In the genomic region with DNA sequence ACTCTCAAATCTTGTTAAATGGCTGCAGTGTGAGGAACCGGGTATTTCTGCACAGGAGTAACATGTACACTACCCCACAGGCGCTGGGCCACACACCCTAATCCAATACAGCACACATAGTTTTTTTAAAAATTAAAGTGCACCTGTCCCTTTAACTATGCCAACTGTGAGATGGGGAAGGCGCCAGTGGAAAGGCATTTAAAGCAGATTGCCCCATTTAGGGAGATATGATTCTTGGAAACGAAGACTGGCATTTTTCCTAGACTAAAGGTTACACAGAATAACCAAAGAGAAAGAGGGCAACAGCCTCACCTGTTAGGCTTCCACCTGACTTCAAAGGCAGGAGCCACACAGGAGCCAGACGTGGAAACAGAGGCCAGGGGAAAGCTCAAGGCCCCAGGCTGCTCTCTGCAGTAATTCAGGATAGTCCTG, we compare ENCODE assay signal across 12 mouse cellular contexts. TPM values are rescaled to one million over a fixed set of nuclear protein-coding genes. Genes with fewer than 3 reads are reported as not detected.
DNase-seq lines count a peak whose midpoint lies in the region; ATAC-seq lines count a peak whose summit lies in the region.
"Had no signal": no experiment of that assay in that cellular context is flagged by ENCODE, and none has a peak within 500 bp of the region (broad histone marks: within the 10 kb centered on the region; RNA-seq: fewer than 3 reads in every experiment).

No protein-coding gene starts in this region.

- DNase-seq in heart, adult 9 months (ENCODE audit: low spot score in 2 of 2) = no peak
- DNase-seq in cerebellum, adult 11 months = peak; percentile 38
- DNase-seq in cerebellum, adult 9-10 months = peak; percentile 78
- peak; percentile 14 for DNase-seq in liver, embryonic 11.5 days (ENCODE audit: low spot score)
- no peak for DNase-seq in yolk sac, embryonic 10.5 days (ENCODE audit: low spot score)
- DNase-seq in MN1 (ENCODE audit: low spot score) = no peak
- DNase-seq: heart, postnatal 14 days; lung, embryonic 14.5 days; right cerebral cortex, postnatal 25 days; thymus, postnatal 36 days had no signal

- ATAC-seq in heart, embryonic 16.5 days (replicated peaks; ENCODE audit: extremely low read depth, insufficient read depth, low FRiP score) = no peak
- ATAC-seq in liver, embryonic 11.5 days (replicated peaks; ENCODE audit: low FRiP score) = no peak

- no peaks in the 10 kb centered on the region for H3K27me3 ChIP-seq in heart, embryonic 16.5 days (ENCODE audit: control insufficient read depth, insufficient read depth, low read length)
- H3K27me3 ChIP-seq in liver, embryonic 11.5 days (replicated peaks; ENCODE audit: control insufficient read depth, insufficient read depth, low read length) = no peaks in the 10 kb centered on the region
- H3K27me3 ChIP-seq: megakaryocyte, embryonic 14.5 days had no signal

- H3K9ac ChIP-seq in heart, embryonic 16.5 days (ENCODE audit: low read length) = peak overlapping the region; percentile 12; the same call in 1 of the 2 replicates
- H3K9ac ChIP-seq in liver, embryonic 11.5 days (ENCODE audit: low read depth, low read length) = no peak overlapping the region
- H3K9ac ChIP-seq: lung, embryonic 14.5 days had no signal

- H3K4me2 ChIP-seq in heart, embryonic 16.5 days (ENCODE audit: low read depth, low read length) = no peak overlapping the region
- no peak overlapping the region for H3K4me2 ChIP-seq in liver, embryonic 11.5 days
- H3K4me2 ChIP-seq: lung, embryonic 14.5 days had no signal

- peaks cover 26% of the 10 kb centered on the region for H3K4me1 ChIP-seq in heart, embryonic 16.5 days (ENCODE audit: control insufficient read depth, insufficient read depth, low read length)
- peaks cover 68% of the 10 kb centered on the region for H3K4me1 ChIP-seq in liver, embryonic 11.5 days (replicated peaks; ENCODE audit: control insufficient read depth, insufficient read depth, low read length)

- 62% methylated on average over 5 of the region's 5 CpGs for WGBS in heart, embryonic 16.5 days
- WGBS in liver, embryonic 11.5 days = 83% methylated on average over 5 of the region's 5 CpGs

- peak overlapping the region; percentile 28 for H3K27ac ChIP-seq in heart, embryonic 16.5 days (ENCODE audit: low read length)
- no peak overlapping the region for H3K27ac ChIP-seq in liver, embryonic 11.5 days (ENCODE audit: low read depth, low read length)

- H3K36me3 ChIP-seq in heart, embryonic 16.5 days (ENCODE audit: control insufficient read depth, insufficient read depth) = no peaks in the 10 kb centered on the region
- H3K36me3 ChIP-seq in liver, embryonic 11.5 days (ENCODE audit: control insufficient read depth, insufficient read depth, low read length) = no peaks in the 10 kb centered on the region

- H3K4me3 ChIP-seq in heart, embryonic 16.5 days (ENCODE audit: low read length) = no peak overlapping the region
- H3K4me3 ChIP-seq in liver, embryonic 11.5 days (ENCODE audit: low read depth, low read length) = no peak overlapping the region

- no peaks in the 10 kb centered on the region for H3K9me3 ChIP-seq in heart, embryonic 16.5 days (replicated peaks; ENCODE audit: control insufficient read depth, low read length)
- no peaks in the 10 kb centered on the region for H3K9me3 ChIP-seq in liver, embryonic 11.5 days (ENCODE audit: control insufficient read depth, low read length)
- H3K9me3 ChIP-seq: megakaryocyte, embryonic 14.5 days had no signal

RNA-seq across cellular contexts. Expression of a gene that starts 21.6 kb away (rescaled TPM):
- polyA plus RNA-seq in heart, embryonic 16.5 days (2015; fragmentation: Nextera tagmentation; extraction: Ambion mirVana) = 1.6 and 1.9 TPM in 2 replicates
- polyA plus RNA-seq in liver, embryonic 11.5 days (2014; fragmentation: Nextera tagmentation; extraction: Ambion mirVana) = 11.5 and 12.0 TPM in 2 replicates

RNA-seq across cellular contexts. Expression of a gene that starts 22.4 kb away (rescaled TPM):
- 9.4 and 11.2 TPM in 2 replicates for polyA plus RNA-seq in heart, embryonic 16.5 days (2015; fragmentation: Nextera tagmentation; extraction: Ambion mirVana)
- 21.4 and 27.4 TPM in 2 replicates for polyA plus RNA-seq in liver, embryonic 11.5 days (2014; fragmentation: Nextera tagmentation; extraction: Ambion mirVana)

Comparison
In these comparisons a context has a peak if more than half of its experiments do, and no peak if none do; other contexts are left out.
1. DNase-seq: peak in cerebellum, adult 11 months (single experiment), cerebellum, adult 9-10 months (single experiment) and liver, embryonic 11.5 days (single experiment); none in heart, adult 9 months (0 of 2), yolk sac, embryonic 10.5 days (single experiment) and MN1 (single experiment).